Mouse (Mus musculus) E14TG2a.4 (cell line): ENCODE measurements around the gene Klhl8.

Experiments used
- H3K27me3 ChIP-seq: 2 replicates; pipeline ENCODE4 v1.6.1; 2014; ENCODE audit warnings: low read length, control low read depth; ENCODE audit not compliant: insufficient read depth
- H3K36me3 ChIP-seq: 2 replicates; pipeline ENCODE4 v1.6.1; 2014; ENCODE audit warnings: low read length, control low read depth; ENCODE audit not compliant: insufficient read depth
- H3K4me1 ChIP-seq: replicated peaks from 2 replicates; pipeline ENCODE4 v1.6.1; 2014; ENCODE audit warnings: low read depth, low read length, control low read depth
- H3K4me3 ChIP-seq: replicated peaks from 2 replicates; pipeline ENCODE4 v1.5.1; 2014; ENCODE audit warnings: mild to moderate bottlenecking, low read length
- H3K9me3 ChIP-seq: 2 replicates; pipeline ENCODE4 v1.6.1; 2014; ENCODE audit warnings: low read length, control low read depth
- CTCF ChIP-seq: conservative IDR thresholded peaks from 2 replicates; pipeline ENCODE4 v1.5.1; 2014; ENCODE audit warnings: low read length
- NANOG ChIP-seq: IDR thresholded peaks from 2 replicates; pipeline ENCODE4 v1.6.1; 2014; ENCODE audit warnings: borderline replicate concordance, low read length, mixed read lengths
- POU5F1 ChIP-seq: IDR thresholded peaks from 2 replicates; pipeline ENCODE4 v1.6.1; 2014; ENCODE audit warnings: low read length, borderline replicate concordance

Gene Klhl8

DNA sequence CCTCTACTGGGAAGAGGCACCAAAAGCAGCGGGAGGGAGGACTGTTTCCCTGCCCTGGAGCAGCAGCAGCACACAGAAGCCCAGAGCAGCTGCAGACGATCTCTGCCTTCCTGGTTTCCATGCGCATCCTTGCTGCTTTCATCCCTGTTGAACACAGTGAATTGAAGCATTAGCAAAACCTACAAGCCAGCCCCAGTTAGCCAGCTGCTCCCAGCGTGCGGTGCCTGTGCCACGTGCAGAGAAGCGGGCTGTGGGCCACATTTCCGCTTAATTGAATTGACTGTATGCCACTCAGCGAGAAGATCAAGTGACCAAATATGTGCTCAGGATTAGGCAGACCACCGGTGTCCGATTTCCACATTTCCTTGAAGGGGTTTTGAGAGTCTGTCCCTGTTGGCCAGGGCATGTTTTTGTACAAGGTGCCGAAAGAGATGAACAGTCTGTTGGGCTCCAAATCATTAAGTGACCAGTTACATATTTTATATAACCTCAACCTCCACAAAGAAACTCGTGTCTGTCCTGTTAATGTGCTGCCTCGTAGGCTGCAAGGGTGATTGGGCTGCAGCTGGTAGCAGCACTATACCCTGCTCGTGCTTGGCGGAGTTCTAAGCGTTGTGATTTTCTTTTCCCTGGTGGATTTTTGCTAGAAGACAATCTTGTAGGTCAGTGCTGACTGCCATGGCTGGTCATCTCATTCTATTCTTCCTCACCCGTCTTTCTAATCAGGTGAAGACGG, 65.5 kb downstream of the Klhl8 start:
- H3K9me3 ChIP-seq = no peaks in the 10 kb centered on the region
- H3K36me3 ChIP-seq = peaks cover 99% of the 10 kb centered on the region
- no peaks in the 10 kb centered on the region for H3K27me3 ChIP-seq
- H3K4me1 ChIP-seq = peaks cover 33% of the 10 kb centered on the region
- TF ChIP-seq NANOG (no peak), POU5F1 (no peak), CTCF (no peak)
- no peak overlapping the region for H3K4me3 ChIP-seq

DNA sequence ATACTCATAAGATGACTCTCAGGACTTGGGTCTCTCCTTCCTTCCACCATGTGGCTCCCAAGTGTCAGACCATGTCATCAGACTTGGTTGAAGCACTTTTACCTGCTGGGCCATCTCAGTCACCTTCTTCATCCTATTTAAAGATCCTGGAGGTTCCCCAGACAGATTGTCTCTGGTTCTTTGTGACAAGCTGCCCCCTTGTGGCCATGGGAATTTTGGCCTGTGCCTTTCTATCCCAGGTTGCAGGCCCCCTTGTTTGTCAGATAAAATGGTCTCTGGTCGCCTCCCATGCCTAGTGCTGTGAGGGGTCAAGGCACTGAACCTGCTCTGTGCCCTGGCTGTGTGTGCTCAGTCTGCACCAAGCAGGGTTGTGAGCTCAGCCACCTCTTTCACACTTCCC, 67.1 kb downstream of the Klhl8 start:
- H3K36me3 ChIP-seq = peaks cover 100% of the 10 kb centered on the region
- no peak overlapping the region for H3K4me3 ChIP-seq
- TF ChIP-seq CTCF (peak; percentile 77), NANOG (no peak), POU5F1 (no peak)
- peaks cover 44% of the 10 kb centered on the region for H3K4me1 ChIP-seq
- H3K27me3 ChIP-seq = no peaks in the 10 kb centered on the region
- no peaks in the 10 kb centered on the region for H3K9me3 ChIP-seq

DNA sequence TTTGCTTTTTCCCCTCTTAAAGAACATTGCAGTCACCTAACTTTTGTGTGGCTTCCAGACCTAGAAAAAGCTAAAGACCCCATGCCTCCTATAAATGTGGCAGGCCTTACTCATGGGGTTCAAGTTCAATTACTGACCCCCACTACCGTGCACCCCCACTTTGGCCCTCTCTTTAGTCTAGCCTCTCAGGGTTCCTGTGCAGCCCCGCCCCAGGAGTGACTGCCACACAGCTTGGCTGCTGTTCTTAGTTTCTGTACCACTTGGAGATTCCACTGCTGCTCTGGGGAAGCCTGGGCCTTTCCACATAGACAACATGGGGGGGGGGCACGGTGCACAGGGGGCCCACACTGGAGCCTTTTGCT, 71.8 kb downstream of the Klhl8 start:
- H3K9me3 ChIP-seq = no peaks in the 10 kb centered on the region
- no peaks in the 10 kb centered on the region for H3K27me3 ChIP-seq
- peaks cover 98% of the 10 kb centered on the region for H3K36me3 ChIP-seq
- no peak overlapping the region for H3K4me3 ChIP-seq
- TF ChIP-seq CTCF (no peak), NANOG (no peak), POU5F1 (no peak)
- peaks cover 72% of the 10 kb centered on the region for H3K4me1 ChIP-seq

DNA sequence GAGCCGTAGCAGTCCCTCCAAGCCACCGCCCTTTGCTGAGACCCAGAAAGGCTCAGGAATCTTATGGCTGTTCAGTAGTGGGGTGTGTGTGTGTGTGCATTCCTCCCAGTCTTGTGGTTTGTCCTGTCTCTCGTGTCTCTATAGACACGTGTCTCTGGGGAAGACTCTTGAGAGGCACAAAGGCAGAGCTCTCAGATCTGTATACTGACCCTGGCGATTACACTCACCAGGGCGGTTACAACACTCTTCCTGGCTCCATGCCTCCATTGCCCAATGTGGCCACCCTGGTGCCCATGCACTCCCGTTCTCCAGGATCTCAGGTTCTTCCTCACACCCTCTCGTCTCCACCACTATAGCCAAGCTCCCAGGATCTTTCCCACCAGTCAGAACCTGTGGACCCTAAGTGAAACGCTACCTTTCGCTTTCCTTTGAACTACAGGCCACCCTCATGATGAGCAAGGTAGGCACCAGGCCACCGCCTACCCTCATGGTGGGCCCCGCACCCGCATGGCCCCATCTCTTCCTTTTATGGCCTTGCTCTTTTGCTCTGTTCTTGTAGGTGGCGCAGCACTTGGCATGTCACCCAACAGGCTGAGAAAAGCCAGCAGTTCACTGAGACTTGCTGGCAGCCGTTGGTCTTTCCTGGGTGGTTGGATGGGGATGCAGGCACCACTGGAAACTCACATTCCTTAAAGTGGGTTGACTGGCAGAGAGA, 72.4 kb downstream of the Klhl8 start:
- Histone ChIP-seq H3K4me1 (peaks cover 73% of the 10 kb centered on the region), H3K27me3 (no peaks in the 10 kb centered on the region), H3K4me3 (peak overlapping the region; percentile 39; the same call in 1 of the 2 replicates), H3K9me3 (no peaks in the 10 kb centered on the region), H3K36me3 (peaks cover 98% of the 10 kb centered on the region)
- TF ChIP-seq POU5F1 (no peak), NANOG (no peak), CTCF (no peak)

DNA sequence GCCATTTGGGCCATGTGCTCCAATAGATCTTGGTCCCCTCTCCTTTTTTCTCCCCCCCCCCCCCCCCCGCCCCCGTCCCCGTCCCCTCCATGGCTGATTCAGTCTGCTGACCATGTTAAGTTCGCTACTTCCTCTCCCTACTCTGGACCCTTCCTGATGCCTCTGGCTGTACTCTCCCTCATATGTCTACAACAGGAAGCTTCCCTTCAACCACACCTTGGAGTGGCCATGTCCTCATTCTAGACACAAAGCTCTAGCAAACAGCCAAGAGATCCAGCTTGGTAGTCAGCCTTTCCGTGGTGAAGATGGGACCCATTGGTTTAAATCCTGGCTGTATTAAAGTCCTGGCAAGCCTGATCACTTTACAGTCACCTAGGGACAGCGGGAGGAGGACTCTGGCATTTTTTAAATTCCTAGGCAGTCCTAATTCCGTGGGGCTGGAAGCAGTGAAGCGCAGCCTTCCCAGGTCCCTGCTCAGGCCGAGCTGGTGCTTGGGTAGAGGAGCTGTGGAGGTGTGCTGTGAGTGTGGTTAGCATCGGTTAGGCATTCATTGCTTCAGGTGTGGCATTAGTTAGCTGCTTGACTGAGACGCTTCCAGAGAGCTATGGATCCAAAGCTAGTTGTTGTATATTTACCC, 74.8 kb downstream of the Klhl8 start:
- Histone ChIP-seq H3K27me3 (no peaks in the 10 kb centered on the region), H3K36me3 (peaks cover 97% of the 10 kb centered on the region), H3K9me3 (no peaks in the 10 kb centered on the region), H3K4me1 (peaks cover 68% of the 10 kb centered on the region), H3K4me3 (no peak overlapping the region)
- TF ChIP-seq NANOG (no peak), POU5F1 (no peak), CTCF (no peak)

DNA sequence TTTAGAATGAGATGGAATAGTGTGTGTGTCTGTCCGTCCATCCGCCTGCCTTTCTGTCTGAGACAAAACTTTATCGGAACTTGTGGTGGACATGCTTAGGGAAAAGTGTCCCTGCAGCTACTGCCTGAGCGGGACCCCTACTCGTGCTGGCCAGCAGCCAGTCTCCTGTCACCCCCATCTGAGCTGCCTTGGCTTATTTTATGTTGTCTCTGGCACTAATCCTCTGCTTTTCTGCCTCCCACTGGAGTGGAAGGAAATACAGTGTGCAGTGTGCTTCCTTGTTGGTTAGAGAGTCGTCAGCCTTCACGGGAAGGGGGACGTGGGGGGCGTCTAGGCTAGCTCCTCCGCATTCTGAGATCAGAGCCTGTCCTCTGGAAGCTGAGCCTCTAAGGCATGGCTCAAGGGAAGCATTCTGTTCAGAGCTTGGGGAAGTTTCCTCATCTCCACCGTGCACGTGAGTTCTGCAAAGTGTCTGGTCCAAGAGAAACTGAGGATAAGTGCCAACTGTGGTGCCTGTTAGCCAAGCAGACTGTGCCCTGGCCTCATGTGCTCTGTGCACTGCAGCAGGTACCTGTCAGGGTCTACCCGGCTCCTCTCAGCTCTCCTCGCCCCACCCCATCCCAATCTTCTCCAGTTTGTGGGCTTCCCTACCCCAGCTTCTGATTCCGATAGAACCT, 75.5 kb downstream of the Klhl8 start:
- TF ChIP-seq POU5F1 = no peak
- no peak for TF ChIP-seq NANOG
- TF ChIP-seq CTCF = no peak
- Histone ChIP-seq H3K27me3 (no peaks in the 10 kb centered on the region), H3K4me1 (peaks cover 68% of the 10 kb centered on the region), H3K4me3 (no peak overlapping the region), H3K9me3 (no peaks in the 10 kb centered on the region), H3K36me3 (peaks cover 97% of the 10 kb centered on the region)

DNA sequence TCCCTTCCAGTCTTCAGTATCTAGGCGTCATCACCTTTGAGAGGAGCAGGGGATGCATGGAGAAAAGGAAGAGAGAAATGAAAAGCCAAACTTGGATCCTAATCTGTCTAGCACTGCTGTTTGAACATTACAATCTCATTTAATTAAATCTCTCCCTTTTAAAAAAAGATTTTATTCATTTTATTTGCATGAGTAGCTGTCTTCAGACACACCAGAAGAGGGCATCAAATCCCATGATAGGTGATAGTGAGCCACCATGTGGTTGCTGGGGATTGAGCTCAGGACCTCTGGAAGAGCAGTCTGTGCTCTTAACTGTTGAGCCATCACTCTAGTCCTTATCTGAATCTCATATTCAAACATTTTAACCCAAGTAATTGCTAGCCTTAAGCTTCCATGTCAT, 80.2 kb downstream of the Klhl8 start:
- Histone ChIP-seq H3K4me1 (peaks cover 50% of the 10 kb centered on the region), H3K27me3 (no peaks in the 10 kb centered on the region), H3K36me3 (peaks cover 99% of the 10 kb centered on the region), H3K9me3 (no peaks in the 10 kb centered on the region), H3K4me3 (no peak overlapping the region)
- TF ChIP-seq NANOG (no peak), CTCF (no peak), POU5F1 (no peak)

DNA sequence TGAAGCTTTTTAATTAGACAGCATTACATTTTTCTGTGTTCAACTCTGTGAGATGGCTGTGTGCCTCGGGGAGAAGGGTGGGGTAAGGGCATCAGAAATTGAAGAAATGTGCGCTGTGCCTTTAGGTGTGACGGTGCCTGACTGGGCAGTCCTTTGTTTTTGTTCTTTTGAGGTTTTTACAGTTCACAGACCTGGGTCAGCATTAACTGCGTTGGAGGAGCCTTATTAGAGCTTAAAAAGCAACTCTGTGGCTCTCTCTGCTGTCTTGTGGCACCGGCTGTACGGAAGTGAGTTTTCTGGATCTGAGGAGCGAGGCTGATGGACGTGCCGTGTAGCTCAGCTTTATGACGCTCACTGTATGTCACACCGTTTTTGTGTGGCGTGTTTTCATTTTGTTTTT, 81.9 kb downstream of the Klhl8 start:
- TF ChIP-seq POU5F1 = no peak
- no peak for TF ChIP-seq CTCF
- no peak for TF ChIP-seq NANOG
- H3K27me3 ChIP-seq = no peaks in the 10 kb centered on the region
- H3K9me3 ChIP-seq = no peaks in the 10 kb centered on the region
- H3K4me1 ChIP-seq = peaks cover 42% of the 10 kb centered on the region
- no peak overlapping the region for H3K4me3 ChIP-seq
- H3K36me3 ChIP-seq = peaks cover 93% of the 10 kb centered on the region

DNA sequence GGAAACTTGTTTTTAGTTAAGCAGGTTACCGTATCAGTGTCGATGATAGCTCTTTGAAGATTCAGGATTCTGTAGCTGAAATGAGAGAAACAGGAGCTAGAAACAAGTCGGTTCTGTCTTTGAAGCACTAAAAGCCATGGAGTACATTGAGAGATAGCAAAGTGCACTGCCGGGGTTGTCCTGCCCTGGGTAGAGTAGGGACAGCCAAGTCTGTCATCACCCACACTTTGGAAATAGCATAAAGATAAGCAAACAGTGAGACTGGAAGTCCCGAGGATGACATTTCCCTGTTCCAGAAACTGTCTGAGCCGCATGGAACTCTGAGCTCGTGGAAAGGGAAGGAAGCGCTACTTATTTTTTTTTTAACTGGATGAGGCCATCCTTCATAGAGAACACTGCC, 82.3 kb downstream of the Klhl8 start:
- TF ChIP-seq NANOG (no peak), POU5F1 (no peak), CTCF (no peak)
- Histone ChIP-seq H3K36me3 (peaks cover 92% of the 10 kb centered on the region), H3K9me3 (no peaks in the 10 kb centered on the region)

More for the DNA sequence above, 82.3 kb downstream of the Klhl8 start:
- H3K27me3 ChIP-seq = no peaks in the 10 kb centered on the region
- H3K4me3 ChIP-seq = no peak overlapping the region
- H3K4me1 ChIP-seq = peaks cover 38% of the 10 kb centered on the region
